Mouse (Mus musculus): ENCODE measurements around the gene Zmynd8.

DNA sequence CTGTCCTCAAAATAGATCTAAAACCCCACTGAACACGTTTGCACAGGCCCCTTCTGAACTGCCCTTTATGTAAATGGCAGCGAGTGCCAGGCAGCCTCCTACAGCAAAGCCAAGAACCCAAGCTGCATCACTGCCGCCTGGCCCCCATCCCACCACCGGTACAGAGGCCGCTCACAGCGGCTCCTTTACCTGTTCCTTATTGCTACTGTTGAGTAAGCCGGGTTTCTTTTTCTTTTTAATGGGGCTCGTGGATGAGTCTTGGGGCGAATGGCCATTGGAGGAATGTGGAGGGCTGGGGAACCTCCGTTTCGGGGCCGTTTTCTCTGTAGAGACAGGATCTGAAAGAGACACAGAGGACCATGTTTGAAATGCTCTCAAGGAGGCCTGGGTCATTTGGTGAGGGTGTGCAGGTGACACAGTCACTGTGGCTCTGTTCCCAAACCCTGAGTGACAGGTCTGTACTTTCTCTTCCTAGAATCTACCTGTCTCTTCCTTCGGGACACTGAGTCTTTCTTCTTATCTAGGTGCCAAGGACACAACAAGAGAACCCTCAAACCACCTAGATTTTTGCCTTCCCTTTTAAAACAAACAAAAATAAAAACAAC is 46.9 kb downstream of the Zmynd8 start:
- TF ChIP-seq CTCF (IDR thresholded peaks at IDR 0.05; ENCODE audit: insufficient read depth, low read length), result no peak
- no peak for TF ChIP-seq POLR2A (IDR thresholded peaks at IDR 0.05; ENCODE audit: borderline replicate concordance, extremely low read depth, low read depth, low read length)
